ENCODE assay signal across 8 mouse cellular contexts in the genomic region with DNA sequence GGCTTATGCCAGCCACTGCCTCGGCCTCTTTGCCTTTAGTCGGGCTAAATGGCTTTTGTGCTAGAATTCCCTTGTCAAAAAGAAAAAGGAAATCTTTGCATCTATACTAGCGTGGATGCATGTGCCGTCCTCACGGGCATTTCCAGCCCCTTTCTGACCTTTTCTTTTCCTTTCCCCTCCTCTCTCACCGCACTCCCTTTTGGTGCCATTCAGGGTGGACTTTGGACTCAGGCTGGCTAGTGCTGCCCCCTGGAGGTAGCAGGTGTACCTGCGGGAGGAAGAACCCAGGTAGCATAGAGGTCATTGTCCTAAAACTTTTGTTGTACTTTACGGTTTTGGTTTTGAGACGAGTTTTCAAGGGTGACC. TPM values are rescaled to one million over a fixed set of nuclear protein-coding genes. Genes with fewer than 3 reads are reported as not detected.
DNase-seq lines count a peak whose midpoint lies in the region; ATAC-seq and TF ChIP-seq lines count a peak whose summit lies in the region.

No protein-coding gene starts in this region.

- peak overlapping the region; percentile 49 for H3K4me3 ChIP-seq in embryonic facial prominence, embryonic 13.5 days
- peak overlapping the region; percentile 65 for H3K4me3 ChIP-seq in heart, embryonic 10.5 days
- peak overlapping the region; percentile 43 for H3K4me3 ChIP-seq in kidney, embryonic 14.5 days (ENCODE audit: low read length)
- peak overlapping the region; percentile 58 for H3K4me3 ChIP-seq in liver, embryonic 12.5 days
- H3K4me3 ChIP-seq in myocyte, result peak overlapping the region; percentile 30

- DNase-seq in 416B (ENCODE audit: low read depth), result peak; percentile 90
- DNase-seq in adrenal gland, postnatal 36 days, result peak; percentile 86 to 92
- DNase-seq in heart, embryonic 10.5 days (ENCODE audit: low spot score), result peak; percentile 88
- DNase-seq in splenic B cell, adult 2 months (ENCODE audit: low read depth, low spot score), result peak; percentile 89

- H3K4me2 ChIP-seq in embryonic facial prominence, embryonic 13.5 days, result peak overlapping the region; percentile 90
- peak overlapping the region; percentile 90 for H3K4me2 ChIP-seq in kidney, embryonic 14.5 days (replicated peaks; ENCODE audit: low read depth, low read length)
- H3K4me2 ChIP-seq in liver, embryonic 12.5 days, result peak overlapping the region; percentile 84
- peak overlapping the region; percentile 96 for H3K4me2 ChIP-seq in myocyte (ENCODE audit: low read depth)

- no peak for ATAC-seq in embryonic facial prominence, embryonic 13.5 days (ENCODE audit: insufficient number of reproducible peaks, insufficient read depth, low FRiP score, low TSS enrichment, low read depth)
- ATAC-seq in kidney, embryonic 14.5 days (ENCODE audit: low FRiP score, low TSS enrichment), result peak; percentile 48; the same call in 1 of the 2 replicates
- ATAC-seq in liver, embryonic 12.5 days, result peak; percentile 47

- no peaks in the 10 kb centered on the region for H3K9me3 ChIP-seq in embryonic facial prominence, embryonic 13.5 days
- no peaks in the 10 kb centered on the region for H3K9me3 ChIP-seq in heart, embryonic 10.5 days
- H3K9me3 ChIP-seq in kidney, embryonic 14.5 days (ENCODE audit: control insufficient read depth, low read length), result no peaks in the 10 kb centered on the region
- H3K9me3 ChIP-seq in liver, embryonic 12.5 days (replicated peaks), result no peaks in the 10 kb centered on the region

- no peaks in the 10 kb centered on the region for H3K79me2 ChIP-seq in myocyte (ENCODE audit: control insufficient read depth, insufficient read depth)

- H3K27ac ChIP-seq in embryonic facial prominence, embryonic 13.5 days, result peak overlapping the region; percentile 85
- H3K27ac ChIP-seq in heart, embryonic 10.5 days, result peak overlapping the region; percentile 92
- peak overlapping the region; percentile 86 for H3K27ac ChIP-seq in kidney, embryonic 14.5 days (ENCODE audit: low read depth, low read length)
- peak overlapping the region; percentile 93 for H3K27ac ChIP-seq in liver, embryonic 12.5 days

- no peak for TF ChIP-seq POLR2A in myocyte (IDR thresholded peaks at IDR 0.05; ENCODE audit: insufficient read length, low read depth)

- H3K36me3 ChIP-seq in embryonic facial prominence, embryonic 13.5 days, result no peaks in the 10 kb centered on the region
- no peaks in the 10 kb centered on the region for H3K36me3 ChIP-seq in heart, embryonic 10.5 days
- no peaks in the 10 kb centered on the region for H3K36me3 ChIP-seq in kidney, embryonic 14.5 days (ENCODE audit: control insufficient read depth, insufficient read depth, low read length)
- no peaks in the 10 kb centered on the region for H3K36me3 ChIP-seq in liver, embryonic 12.5 days
- no peaks in the 10 kb centered on the region for H3K36me3 ChIP-seq in myocyte (ENCODE audit: control insufficient read depth, insufficient read depth)
- H3K36me3 ChIP-seq in splenic B cell, adult 2 months (ENCODE audit: control insufficient read depth, insufficient read depth, low read length, poor library complexity, severe bottlenecking), result no peaks in the 10 kb centered on the region

- H3K9ac ChIP-seq in embryonic facial prominence, embryonic 13.5 days, result peak overlapping the region; percentile 69
- peak overlapping the region; percentile 52 for H3K9ac ChIP-seq in kidney, embryonic 14.5 days (ENCODE audit: low read depth, low read length)
- peak overlapping the region; percentile 70 for H3K9ac ChIP-seq in liver, embryonic 12.5 days

- no peaks in the 10 kb centered on the region for H3K27me3 ChIP-seq in embryonic facial prominence, embryonic 13.5 days
- H3K27me3 ChIP-seq in heart, embryonic 10.5 days (ENCODE audit: insufficient read depth, poor library complexity, severe bottlenecking), result no peaks in the 10 kb centered on the region
- H3K27me3 ChIP-seq in kidney, embryonic 14.5 days (ENCODE audit: control insufficient read depth, insufficient read depth, low read length), result no peaks in the 10 kb centered on the region
- H3K27me3 ChIP-seq in liver, embryonic 12.5 days (replicated peaks), result no peaks in the 10 kb centered on the region; the same call in 1 of the 2 replicates
- H3K27me3 ChIP-seq in myocyte (ENCODE audit: control insufficient read depth, insufficient read depth, insufficient read length), result no peaks in the 10 kb centered on the region
- no peaks in the 10 kb centered on the region for H3K27me3 ChIP-seq in splenic B cell, adult 2 months (ENCODE audit: control insufficient read depth, insufficient read depth, low read length, poor library complexity, severe bottlenecking)

- H3K4me1 ChIP-seq in embryonic facial prominence, embryonic 13.5 days, result peaks cover 16% of the 10 kb centered on the region
- peaks cover 22% of the 10 kb centered on the region for H3K4me1 ChIP-seq in heart, embryonic 10.5 days
- H3K4me1 ChIP-seq in kidney, embryonic 14.5 days (ENCODE audit: control insufficient read depth, insufficient read depth, low read length), result peaks cover 12% of the 10 kb centered on the region
- H3K4me1 ChIP-seq in liver, embryonic 12.5 days, result peaks cover 28% of the 10 kb centered on the region

- no peak overlapping the region for H3ac ChIP-seq in myocyte (ENCODE audit: control insufficient read depth, insufficient read length)

- WGBS in embryonic facial prominence, embryonic 13.5 days, result 3% methylated on average over 9 of the region's 9 CpGs
- WGBS in heart, embryonic 10.5 days, result 5% methylated on average over 9 of the region's 9 CpGs
- 2% methylated on average over 9 of the region's 9 CpGs for WGBS in kidney, embryonic 14.5 days
- 4% methylated on average over 9 of the region's 9 CpGs for WGBS in liver, embryonic 12.5 days (ENCODE audit: insufficient replicate concordance)

TF ChIP-seq in myocyte, 11 proteins besides CTCF, POLR2A, EP300 and RAD21:
- TF ChIP-seq TCF12 (IDR thresholded peaks at IDR 0.05; ENCODE audit: insufficient read depth, poor library complexity, severe bottlenecking) (no peak), REST (IDR thresholded peaks at IDR 0.05; ENCODE audit: insufficient read depth, insufficient read length) (no peak), USF1 (IDR thresholded peaks at IDR 0.05; ENCODE audit: low read depth) (no peak), MYOG (IDR thresholded peaks at IDR 0.05; ENCODE audit: control insufficient read depth in 1 of 3, insufficient read depth in 1 of 3, insufficient read length in 2 of 3, low read depth in 2 of 3) (no peak), CEBPB (IDR thresholded peaks at IDR 0.05; ENCODE audit: insufficient read depth, poor library complexity, severe bottlenecking) (no peak), POLR2AphosphoS2 (IDR thresholded peaks at IDR 0.05; ENCODE audit: insufficient read length, low read depth) (no peak), SRF (IDR thresholded peaks at IDR 0.05; ENCODE audit: control insufficient read depth, insufficient read length, low read depth) (no peak), E2F4 (IDR thresholded peaks at IDR 0.05; ENCODE audit: insufficient read depth) (no peak), MYOD1 (IDR thresholded peaks at IDR 0.05; ENCODE audit: control insufficient read depth in 1 of 3, insufficient read length in 2 of 3, low read depth in 2 of 3) (no peak), TCF3 (IDR thresholded peaks at IDR 0.05; ENCODE audit: insufficient read length, low read depth) (no peak), MAX (IDR thresholded peaks at IDR 0.05; ENCODE audit: low read depth) (no peak)

RNA-seq across cellular contexts. Expression of gene Spen, which starts 21.5 kb away (rescaled TPM):
- total RNA-seq in adrenal gland, postnatal 36 days (2021), result 10 to 100 TPM; 49.9 to 58.3 TPM
- polyA plus RNA-seq in embryonic facial prominence, embryonic 13.5 days (2015; fragmentation: Nextera tagmentation; extraction: Ambion mirVana), result 11.6 and 12.7 TPM in 2 replicates
- 6.0 and 8.4 TPM in 2 replicates for polyA plus RNA-seq in heart, embryonic 10.5 days (2016; fragmentation: Nextera tagmentation; extraction: Ambion mirVana)
- 13.1 and 19.3 TPM in 2 replicates for polyA plus RNA-seq in kidney, embryonic 14.5 days (2014; fragmentation: Nextera tagmentation; extraction: Ambion mirVana)
- polyA plus RNA-seq in liver, embryonic 12.5 days (2016; fragmentation: Nextera tagmentation; extraction: Ambion mirVana), result 9.1 and 9.2 TPM in 2 replicates
- polyA plus RNA-seq in myocyte (2012; fragmentation: generic; extraction: Trizol), result 11.7 TPM

RNA-seq across cellular contexts. Expression of gene Fblim1, which starts 46.0 kb away (rescaled TPM):
- total RNA-seq in adrenal gland, postnatal 36 days (2021), result 10 to 100 TPM in 1 of 2 experiments, 1 to 10 TPM in 1; 9.5 to 12.9 TPM
- 49.0 and 56.1 TPM in 2 replicates for polyA plus RNA-seq in embryonic facial prominence, embryonic 13.5 days (2015; fragmentation: Nextera tagmentation; extraction: Ambion mirVana)
- 61.9 and 62.7 TPM in 2 replicates for polyA plus RNA-seq in heart, embryonic 10.5 days (2016; fragmentation: Nextera tagmentation; extraction: Ambion mirVana)
- polyA plus RNA-seq in kidney, embryonic 14.5 days (2014; fragmentation: Nextera tagmentation; extraction: Ambion mirVana), result 49.4 and 71.3 TPM in 2 replicates
- polyA plus RNA-seq in liver, embryonic 12.5 days (2016; fragmentation: Nextera tagmentation; extraction: Ambion mirVana), result 4.0 and 5.3 TPM in 2 replicates
- polyA plus RNA-seq in myocyte (2012; fragmentation: generic; extraction: Trizol), result 29.5 TPM

RNA-seq across cellular contexts. Expression of gene Tmem82, which starts 58.6 kb away (rescaled TPM):
- 1 to 10 TPM in 1 of 2 experiments, under 1 TPM in 1; 0.79 to 1.3 TPM for total RNA-seq in adrenal gland, postnatal 36 days (2021)
- 0.47 and 0.74 TPM in 2 replicates for polyA plus RNA-seq in embryonic facial prominence, embryonic 13.5 days (2015; fragmentation: Nextera tagmentation; extraction: Ambion mirVana)
- 0.96 and 2.4 TPM in 2 replicates for polyA plus RNA-seq in heart, embryonic 10.5 days (2016; fragmentation: Nextera tagmentation; extraction: Ambion mirVana)
- 0.86 and 1.2 TPM in 2 replicates for polyA plus RNA-seq in kidney, embryonic 14.5 days (2014; fragmentation: Nextera tagmentation; extraction: Ambion mirVana)
- polyA plus RNA-seq in liver, embryonic 12.5 days (2016; fragmentation: Nextera tagmentation; extraction: Ambion mirVana), result 3.2 and 3.6 TPM in 2 replicates
- 0.02 TPM for polyA plus RNA-seq in myocyte (2012; fragmentation: generic; extraction: Trizol)
